Mouse (Mus musculus) ES-E14 (cell line): ENCODE data around the gene Mrps34.

Experiments
- CHD2 ChIP-seq: IDR thresholded peaks from 2 replicates; pipeline ENCODE4 v1.6.1; 2014; ENCODE audit warnings: mild to moderate bottlenecking, low read depth, low read length, inconsistent platforms
- MAFK ChIP-seq: IDR thresholded peaks from 2 replicates; pipeline ENCODE4 v1.6.1; 2014; ENCODE audit warnings: mild to moderate bottlenecking, low read depth, low read length, inconsistent platforms; ENCODE audit not compliant: insufficient read depth
- ZNF384 ChIP-seq: IDR thresholded peaks from 2 replicates; pipeline ENCODE4 v1.6.1; 2012; ENCODE audit warnings: low read depth, low read length, inconsistent platforms

- TF ChIP-seq MAFK (no peak), ZNF384 (no peak), CHD2 (no peak)
Observed at GRCm38 (mm10) chr17:24896993-24897269, 2.0 kb downstream of the Mrps34 start.
